Mouse (Mus musculus): ENCODE measurements at regions not wholly inside any gene's neighbourhood (a gene's known extent, or its start where the extent isn't known, plus 50 kb on each side); places are given as distances from the start of the nearest gene placed in this dataset.

GRCm38 (mm10) chr11:19151026-19151425 lies 132.2 kb upstream of the Meis1 start:
- TF ChIP-seq CTCF (IDR thresholded peaks at IDR 0.05; ENCODE audit: low read depth): no peak
- no peak for TF ChIP-seq EP300 (IDR thresholded peaks at IDR 0.05; ENCODE audit: low read depth)
